Mouse (Mus musculus) thymus, postnatal 4 days (tissue): ENCODE measurements around the gene Olfr1106.

Source experiments
- DNase-seq: peaks from one replicate; pipeline ENCODE4 v3.0.0; 2021

Gene Olfr1106

DNA sequence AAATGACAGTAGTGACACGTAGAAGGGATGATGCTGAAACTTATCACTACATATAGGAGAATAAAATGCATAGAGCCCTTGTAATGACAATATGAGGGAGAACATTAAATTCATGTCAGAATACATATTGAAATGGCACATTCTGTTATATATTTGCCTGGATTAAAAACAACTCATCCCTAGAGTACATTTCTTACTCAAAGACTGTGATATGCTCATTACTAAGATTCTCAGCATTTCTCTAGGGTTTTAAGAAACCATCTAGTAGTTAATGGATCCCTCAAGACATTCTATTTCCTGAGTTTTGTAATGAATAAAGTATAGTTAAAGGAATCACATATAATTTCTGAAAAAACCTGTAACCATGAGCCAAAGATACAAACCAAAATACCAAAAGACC is at the start of gene Olfr1106:
Olfr1106 (minus strand) TSS at position 101 of the 400 bp plus-strand sequence.
- no peak for DNase-seq

DNA sequence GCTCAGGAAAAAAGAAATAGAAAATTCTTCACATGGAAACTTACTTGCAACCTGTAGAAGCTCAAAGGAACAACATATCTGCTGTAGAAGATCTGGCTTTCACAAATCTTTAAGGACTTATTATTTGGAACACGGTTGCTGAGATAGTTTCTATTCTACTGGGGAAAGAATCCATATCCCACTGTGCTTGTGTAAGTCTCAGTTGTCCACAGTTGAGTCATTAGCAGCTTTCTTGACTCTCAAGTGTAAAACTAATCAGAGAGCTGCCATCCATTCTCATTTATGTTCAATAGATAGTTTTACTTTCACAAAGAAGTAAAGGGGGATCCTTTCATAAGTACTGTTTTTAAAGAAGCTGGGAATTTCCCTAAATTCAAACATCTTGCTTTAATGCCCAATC is 43.8 kb upstream of the Olfr1106 start, which contains the start of gene Olfr1109:
Olfr1109 (minus strand) TSS at position 101 of the 400 bp plus-strand sequence.
- no peak for DNase-seq

DNA sequence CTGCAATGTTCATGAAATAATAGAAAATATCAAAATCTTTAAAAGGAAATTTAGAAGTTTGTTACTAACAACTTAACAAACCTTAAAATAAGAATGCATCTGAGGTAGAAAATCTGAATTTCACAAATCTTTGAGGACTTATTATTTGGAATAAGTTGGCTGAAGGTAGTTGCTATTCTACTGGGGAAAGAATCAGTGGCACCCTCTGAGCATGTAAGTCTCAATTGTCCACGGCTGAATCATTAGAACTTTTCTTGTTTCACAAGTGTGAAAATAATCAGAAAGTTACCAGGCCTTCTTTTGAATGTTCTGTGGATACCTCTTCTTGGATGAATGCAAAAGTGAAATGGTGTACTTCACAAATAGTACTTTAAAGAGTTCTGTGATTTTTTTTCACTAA is 23.6 kb upstream of the Olfr1106 start, which contains the start of gene Olfr1107:
Olfr1107 (minus strand) TSS at position 101 of the 400 bp plus-strand sequence.
- DNase-seq = no peak

DNA sequence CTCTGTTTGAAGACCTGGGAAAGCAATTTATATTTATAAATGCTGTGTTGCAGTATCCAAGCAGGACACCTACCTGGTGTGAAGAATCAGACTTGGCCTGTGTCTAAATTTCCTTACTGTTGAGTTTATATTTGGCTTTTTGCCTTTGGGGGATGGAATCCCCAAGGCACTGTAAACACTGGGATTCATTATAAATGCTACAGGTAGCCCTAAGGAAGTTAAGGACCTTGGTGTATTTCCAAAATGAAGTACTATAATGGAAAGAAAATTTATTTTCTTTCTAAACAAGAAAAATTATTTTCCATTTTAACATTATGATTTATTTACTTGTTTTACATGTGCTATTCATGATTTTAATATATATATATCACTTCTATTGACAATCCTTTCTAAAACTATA is 15.6 kb downstream of the Olfr1106 start, which contains the start of gene Olfr1105:
Olfr1105 (minus strand) TSS at position 101 of the 400 bp plus-strand sequence.
- DNase-seq = no peak

DNA sequence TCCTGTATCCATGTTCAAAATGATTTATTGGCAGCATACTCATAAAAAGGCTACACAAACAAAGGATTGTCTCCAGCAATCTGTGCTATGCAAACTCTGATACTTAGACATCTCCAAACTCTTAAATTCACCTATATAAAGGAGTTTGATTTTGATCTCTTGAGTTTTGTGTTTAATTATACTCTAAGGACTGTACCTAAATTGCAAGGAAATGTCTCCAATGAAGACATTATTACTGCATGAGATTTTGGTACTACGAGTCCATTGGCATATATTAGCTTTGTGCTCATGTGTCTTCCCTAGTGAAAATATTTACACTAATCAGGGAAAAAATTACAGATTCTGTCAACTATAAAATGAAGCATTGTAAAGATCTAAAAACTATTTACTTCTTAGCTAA is 25.1 kb downstream of the Olfr1106 start, which contains the start of gene Olfr1104:
Olfr1104 (minus strand) TSS at position 101 of the 400 bp plus-strand sequence.
- DNase-seq = no peak

DNA sequence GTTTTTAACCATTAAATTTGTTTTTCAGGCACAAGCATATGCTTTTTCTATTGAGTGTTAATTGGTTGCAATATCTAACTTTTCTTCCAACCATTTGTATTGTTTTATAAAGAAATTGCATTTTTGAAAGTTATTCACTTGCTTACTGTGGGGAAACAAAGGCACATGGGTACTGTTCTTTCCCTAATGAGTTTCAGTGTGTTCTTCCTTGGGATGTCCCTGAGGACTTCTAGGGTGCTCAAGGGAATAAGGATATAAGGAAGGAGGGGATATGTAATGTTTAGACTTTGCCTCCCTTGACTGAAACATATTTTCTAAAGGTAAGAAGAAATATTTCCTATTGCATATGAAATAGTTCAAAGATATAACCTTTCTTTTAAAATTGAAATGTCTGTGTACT is 54.0 kb downstream of the Olfr1106 start, which contains the start of gene Olfr1102:
Olfr1102 (plus strand) TSS at position 301 of the 400 bp plus-strand sequence.
- DNase-seq = no peak
